Comparison of ENCODE assay signal across 8 mouse cellular contexts in the genomic region with DNA sequence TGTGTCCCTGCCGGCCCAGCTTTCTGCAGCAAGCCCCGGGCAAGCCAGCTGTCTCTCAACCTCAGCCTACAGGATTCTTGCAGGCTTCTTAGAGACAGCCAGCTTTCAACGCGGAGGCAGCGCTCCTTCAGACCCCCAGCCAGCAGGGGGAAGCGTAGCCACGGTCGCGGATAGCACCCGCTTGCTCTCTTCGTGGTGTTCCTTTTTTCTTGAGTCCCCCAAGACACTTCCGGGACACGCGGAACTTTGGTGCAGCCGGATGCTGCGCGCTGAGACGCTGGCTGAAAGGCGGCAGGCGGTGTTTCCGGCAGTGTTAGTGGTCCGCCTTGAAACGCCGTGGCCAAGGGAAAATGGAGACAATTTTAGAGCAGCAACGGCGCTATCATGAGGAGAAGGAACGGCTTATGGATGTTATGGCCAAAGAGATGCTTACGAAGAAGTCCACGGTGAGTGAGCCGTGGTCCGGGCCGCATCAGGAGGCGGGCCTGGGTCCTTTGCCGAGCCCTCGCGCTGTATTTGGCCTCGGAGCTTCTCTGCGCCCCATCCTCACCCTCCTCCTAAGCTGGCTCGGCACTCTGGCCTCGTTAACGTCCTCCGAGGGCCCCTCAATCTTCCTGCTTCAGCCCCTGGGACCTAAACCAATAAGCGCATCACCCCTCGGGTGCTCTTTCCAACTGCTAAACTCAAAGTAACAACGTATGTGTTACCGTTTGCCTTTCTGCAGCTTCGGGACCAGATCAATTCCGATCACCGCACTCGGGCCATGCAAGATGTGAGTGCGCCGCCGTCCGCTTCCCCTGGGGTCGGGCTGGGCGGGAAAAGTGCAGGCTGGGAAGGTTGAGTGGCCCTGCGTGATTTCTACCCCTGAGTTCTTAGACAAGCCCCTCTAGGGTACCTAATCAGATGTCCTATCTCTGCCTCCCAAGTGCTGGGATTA. TPM values are rescaled to one million over a fixed set of nuclear protein-coding genes. Genes with fewer than 3 reads are reported as not detected.
DNase-seq lines count a peak whose midpoint lies in the region; ATAC-seq lines count a peak whose summit lies in the region.

A gene (plus strand): TSS at position 232 of the 937 bp plus-strand sequence.

- peaks cover 16% of the 10 kb centered on the region for H3K4me1 ChIP-seq in hindbrain, embryonic 14.5 days (replicated peaks; ENCODE audit: control insufficient read depth, insufficient read depth, low read length)

- H3K27ac ChIP-seq in hindbrain, embryonic 14.5 days: peak within 1 kb of the TSS; percentile 51; the same call in 1 of the 2 replicates

- peak; percentile 98 for DNase-seq in R1 (ENCODE audit: low read depth, low spot score)
- DNase-seq in cerebellum, postnatal 25 days: peak; percentile 94 to 95
- DNase-seq in frontal cortex, postnatal 25 days (ENCODE audit: low spot score in 2 of 2): peak; percentile 91 to 93
- peak; percentile 97 for DNase-seq in hindbrain, embryonic 14.5 days (ENCODE audit: low spot score)
- peak; percentile 85 for DNase-seq in left cerebral cortex, adult 11 months (ENCODE audit: low spot score)
- DNase-seq in lung, postnatal 4 days: peak; percentile 97 to 98
- DNase-seq in retina, postnatal 7 days (ENCODE audit: low read depth, low spot score): peak; percentile 95
- peak; percentile 82 for DNase-seq in urinary bladder, adult 2 months (ENCODE audit: low spot score)

- peaks cover 41% of the 10 kb centered on the region for H3K36me3 ChIP-seq in hindbrain, embryonic 14.5 days (replicated peaks; ENCODE audit: control insufficient read depth, insufficient read depth)

- H3K9ac ChIP-seq in hindbrain, embryonic 14.5 days: peak within 1 kb of the TSS; percentile 77

- peaks cover 9% of the 10 kb centered on the region for H3K27me3 ChIP-seq in hindbrain, embryonic 14.5 days (ENCODE audit: control insufficient read depth, insufficient read depth, low read length)

- peak within 1 kb of the TSS; percentile 65 for H3K4me3 ChIP-seq in hindbrain, embryonic 14.5 days (replicated peaks; ENCODE audit: low read length)

- H3K4me2 ChIP-seq in hindbrain, embryonic 14.5 days (replicated peaks): peak within 1 kb of the TSS; percentile 78

- WGBS in hindbrain, embryonic 14.5 days: under 1% methylated on average over 57 of the region's 57 CpGs

- H3K9me3 ChIP-seq in hindbrain, embryonic 14.5 days (ENCODE audit: control insufficient read depth, low read length): no peaks in the 10 kb centered on the region

- peak; percentile 93 for ATAC-seq in hindbrain, embryonic 14.5 days (ENCODE audit: low FRiP score)

RNA-seq across cellular contexts. Expression of the gene that starts here (rescaled TPM):
- polyA plus RNA-seq in hindbrain, embryonic 14.5 days (2014; fragmentation: Nextera tagmentation; extraction: Ambion mirVana): 88.9 and 89.3 TPM in 2 replicates
- polyA plus RNA-seq in urinary bladder, adult 2 months (2012; rRNA removed): 38.1 and 40.4 TPM in 2 replicates

Comparison
In these comparisons a context has a peak if more than half of its experiments do, and no peak if none do; other contexts are left out.
1. Peak in every context shown above with its lines: DNase-seq, ATAC-seq, H3K4me3 ChIP-seq and H3K27ac ChIP-seq.